Mouse (Mus musculus): ENCODE results near the gene Gpr37l1. TPM values are rescaled to one million over a fixed set of nuclear protein-coding genes. Genes with fewer than 3 reads are reported as not detected.

Gpr37l1 gene
- polyA plus RNA-seq, 1 experiment from 2014 or later: 0.71 TPM

GRCm38 (mm10) chr1:135132473-135132872 lies 35.0 kb downstream of the Gpr37l1 start, which contains the start of gene Ptpn7:
Ptpn7 (plus strand) TSS chr1:135132700.
- H3K36me3 ChIP-seq (ENCODE audit: control insufficient read depth, insufficient read depth, low read length): no peaks in the 10 kb centered on the region
- H3K9ac ChIP-seq (ENCODE audit: low read depth, low read length): peak within 1 kb of the TSS; percentile 10; the same call in 1 of the 2 replicates
- 0 out of 2 replicates have a peak, but pooled peaks cover 7% of the 10 kb centered on the region for H3K4me1 ChIP-seq (ENCODE audit: control insufficient read depth, insufficient read depth, low read length)
- no peak within 1 kb of the TSS for H3K4me3 ChIP-seq (ENCODE audit: low read length)
- ATAC-seq: peak; percentile 59; the same call in 1 of the 2 replicates
- H3K27me3 ChIP-seq (replicated peaks; ENCODE audit: control insufficient read depth, insufficient read depth, low read length): peaks cover 5% of the 10 kb centered on the region; the same call in 1 of the 2 replicates
- peak within 1 kb of the TSS; percentile 13; the same call in 1 of the 2 replicates for H3K27ac ChIP-seq (ENCODE audit: low read length)
- H3K9me3 ChIP-seq (ENCODE audit: control insufficient read depth, low read length): no peaks in the 10 kb centered on the region
- no peak within 1 kb of the TSS for H3K4me2 ChIP-seq (ENCODE audit: low read depth, low read length)
- WGBS: 42% methylated on average over 10 of the region's 10 CpGs

- Histone ChIP-seq H3K9ac (ENCODE audit: low read depth, low read length) (peak overlapping the region; percentile 10; the same call in 1 of the 2 replicates), H3K27ac (ENCODE audit: low read length) (no peak overlapping the region; the same call in 1 of the 2 replicates), H3K9me3 (ENCODE audit: control insufficient read depth, low read length) (no peaks in the 10 kb centered on the region), H3K4me3 (ENCODE audit: low read length) (no peak overlapping the region), H3K4me1 (ENCODE audit: control insufficient read depth, insufficient read depth, low read length) (0 out of 2 replicates have a peak, but pooled peaks cover 7% of the 10 kb centered on the region), H3K4me2 (ENCODE audit: low read depth, low read length) (no peak overlapping the region), H3K36me3 (ENCODE audit: control insufficient read depth, insufficient read depth, low read length) (no peaks in the 10 kb centered on the region), H3K27me3 (replicated peaks; ENCODE audit: control insufficient read depth, insufficient read depth, low read length) (peaks cover 5% of the 10 kb centered on the region; the same call in 1 of the 2 replicates)
- ATAC-seq: no peak
- WGBS: 38% methylated on average over 8 of the region's 8 CpGs
These were observed 35.9 kb downstream of the Gpr37l1 start for GRCm38 (mm10) chr1:135131560-135131959.

GRCm38 (mm10) chr1:135131034-135131433 lies 36.4 kb downstream of the Gpr37l1 start:
- 25% methylated on average over 6 of the region's 6 CpGs for whole genome bisulfite sequencing
- H3K27me3 ChIP-seq (replicated peaks; ENCODE audit: control insufficient read depth, insufficient read depth, low read length): peaks cover 5% of the 10 kb centered on the region; the same call in 1 of the 2 replicates
- 0 out of 2 replicates have a peak, but pooled peaks cover 7% of the 10 kb centered on the region for H3K4me1 ChIP-seq (ENCODE audit: control insufficient read depth, insufficient read depth, low read length)
- no peak overlapping the region for H3K4me3 ChIP-seq (ENCODE audit: low read length)
- no peak for ATAC-seq
- no peak overlapping the region for H3K4me2 ChIP-seq (ENCODE audit: low read depth, low read length)
- 0 out of 2 replicates have a peak overlapping the region, but pooled peaks have one; percentile 10 for H3K9ac ChIP-seq (ENCODE audit: low read depth, low read length)
- no peaks in the 10 kb centered on the region for H3K36me3 ChIP-seq (ENCODE audit: control insufficient read depth, insufficient read depth, low read length)
- no peak overlapping the region; the same call in 1 of the 2 replicates for H3K27ac ChIP-seq (ENCODE audit: low read length)
- no peaks in the 10 kb centered on the region for H3K9me3 ChIP-seq (ENCODE audit: control insufficient read depth, low read length)

- WGBS: 56% methylated on average over 2 of the region's 2 CpGs
- no peak overlapping the region for H3K9ac ChIP-seq (ENCODE audit: low read depth, low read length)
- no peak overlapping the region for H3K27ac ChIP-seq (ENCODE audit: low read length)
- H3K4me2 ChIP-seq (ENCODE audit: low read depth, low read length): no peak overlapping the region
- no peak overlapping the region for H3K4me3 ChIP-seq (ENCODE audit: low read length)
- H3K36me3 ChIP-seq (ENCODE audit: control insufficient read depth, insufficient read depth, low read length): no peaks in the 10 kb centered on the region
- 0 out of 2 replicates have a peak, but pooled peaks cover 7% of the 10 kb centered on the region for H3K4me1 ChIP-seq (ENCODE audit: control insufficient read depth, insufficient read depth, low read length)
- H3K9me3 ChIP-seq (ENCODE audit: control insufficient read depth, low read length): no peaks in the 10 kb centered on the region
- H3K27me3 ChIP-seq (replicated peaks; ENCODE audit: control insufficient read depth, insufficient read depth, low read length): peaks cover 5% of the 10 kb centered on the region; the same call in 1 of the 2 replicates
- no peak for ATAC-seq
These were observed 37.0 kb downstream of the Gpr37l1 start for GRCm38 (mm10) chr1:135130376-135131018.

- Histone ChIP-seq H3K4me3 (ENCODE audit: low read length) (no peak overlapping the region), H3K9ac (ENCODE audit: low read depth, low read length) (no peak overlapping the region), H3K4me1 (ENCODE audit: control insufficient read depth, insufficient read depth, low read length) (0 out of 2 replicates have a peak, but pooled peaks cover 7% of the 10 kb centered on the region), H3K9me3 (ENCODE audit: control insufficient read depth, low read length) (no peaks in the 10 kb centered on the region), H3K4me2 (ENCODE audit: low read depth, low read length) (no peak overlapping the region), H3K36me3 (ENCODE audit: control insufficient read depth, insufficient read depth, low read length) (no peaks in the 10 kb centered on the region), H3K27me3 (replicated peaks; ENCODE audit: control insufficient read depth, insufficient read depth, low read length) (peaks cover 5% of the 10 kb centered on the region; the same call in 1 of the 2 replicates), H3K27ac (ENCODE audit: low read length) (no peak overlapping the region)
- WGBS: 79% methylated on average over 9 of the region's 9 CpGs
- no peak for ATAC-seq
These were observed 37.8 kb downstream of the Gpr37l1 start for GRCm38 (mm10) chr1:135129543-135130183.

- H3K4me3 ChIP-seq (ENCODE audit: low read length): no peak overlapping the region
- 0 out of 2 replicates have a peak, but pooled peaks cover 7% of the 10 kb centered on the region for H3K4me1 ChIP-seq (ENCODE audit: control insufficient read depth, insufficient read depth, low read length)
- WGBS: 30% methylated on average over 9 of the region's 9 CpGs
- no peak overlapping the region for H3K4me2 ChIP-seq (ENCODE audit: low read depth, low read length)
- H3K9ac ChIP-seq (ENCODE audit: low read depth, low read length): no peak overlapping the region
- no peak for ATAC-seq
- H3K27ac ChIP-seq (ENCODE audit: low read length): no peak overlapping the region
- no peaks in the 10 kb centered on the region for H3K36me3 ChIP-seq (ENCODE audit: control insufficient read depth, insufficient read depth, low read length)
- no peaks in the 10 kb centered on the region for H3K9me3 ChIP-seq (ENCODE audit: control insufficient read depth, low read length)
- H3K27me3 ChIP-seq (replicated peaks; ENCODE audit: control insufficient read depth, insufficient read depth, low read length): peaks cover 5% of the 10 kb centered on the region; the same call in 1 of the 2 replicates
These were observed 38.5 kb downstream of the Gpr37l1 start for GRCm38 (mm10) chr1:135128986-135129385.

GRCm38 (mm10) chr1:135128011-135128441 lies 39.5 kb downstream of the Gpr37l1 start:
- Histone ChIP-seq H3K27me3 (replicated peaks; ENCODE audit: control insufficient read depth, insufficient read depth, low read length) (peaks cover 5% of the 10 kb centered on the region; the same call in 1 of the 2 replicates), H3K4me2 (ENCODE audit: low read depth, low read length) (no peak overlapping the region), H3K36me3 (ENCODE audit: control insufficient read depth, insufficient read depth, low read length) (no peaks in the 10 kb centered on the region), H3K4me1 (ENCODE audit: control insufficient read depth, insufficient read depth, low read length) (0 out of 2 replicates have a peak, but pooled peaks cover 7% of the 10 kb centered on the region), H3K9me3 (ENCODE audit: control insufficient read depth, low read length) (no peaks in the 10 kb centered on the region), H3K9ac (ENCODE audit: low read depth, low read length) (no peak overlapping the region), H3K4me3 (ENCODE audit: low read length) (no peak overlapping the region), H3K27ac (ENCODE audit: low read length) (no peak overlapping the region)
- ATAC-seq: no peak
- 46% methylated on average over 6 of the region's 6 CpGs for WGBS

- H3K27me3 ChIP-seq (replicated peaks; ENCODE audit: control insufficient read depth, insufficient read depth, low read length): peaks cover 5% of the 10 kb centered on the region; the same call in 1 of the 2 replicates
- H3K4me2 ChIP-seq (ENCODE audit: low read depth, low read length): no peak overlapping the region
- H3K36me3 ChIP-seq (ENCODE audit: control insufficient read depth, insufficient read depth, low read length): no peaks in the 10 kb centered on the region
- H3K27ac ChIP-seq (ENCODE audit: low read length): peak overlapping the region; percentile 8
- 44% methylated on average over 4 of the region's 4 CpGs for WGBS
- ATAC-seq: no peak
- no peak overlapping the region for H3K4me3 ChIP-seq (ENCODE audit: low read length)
- 0 out of 2 replicates have a peak, but pooled peaks cover 5% of the 10 kb centered on the region for H3K4me1 ChIP-seq (ENCODE audit: control insufficient read depth, insufficient read depth, low read length)
- H3K9me3 ChIP-seq (ENCODE audit: control insufficient read depth, low read length): no peaks in the 10 kb centered on the region
- H3K9ac ChIP-seq (ENCODE audit: low read depth, low read length): no peak overlapping the region
These were observed 40.9 kb downstream of the Gpr37l1 start for GRCm38 (mm10) chr1:135126443-135127027.

GRCm38 (mm10) chr1:135125990-135126389 lies 41.5 kb downstream of the Gpr37l1 start:
- no peak overlapping the region for H3K4me2 ChIP-seq (ENCODE audit: low read depth, low read length)
- no peaks in the 10 kb centered on the region for H3K36me3 ChIP-seq (ENCODE audit: control insufficient read depth, insufficient read depth, low read length)
- 54% methylated on average over 8 of the region's 8 CpGs for WGBS
- no peak overlapping the region for H3K27ac ChIP-seq (ENCODE audit: low read length)
- no peak overlapping the region for H3K4me3 ChIP-seq (ENCODE audit: low read length)
- no peaks in the 10 kb centered on the region for H3K4me1 ChIP-seq (ENCODE audit: control insufficient read depth, insufficient read depth, low read length)
- peaks cover 5% of the 10 kb centered on the region; the same call in 1 of the 2 replicates for H3K27me3 ChIP-seq (replicated peaks; ENCODE audit: control insufficient read depth, insufficient read depth, low read length)
- H3K9me3 ChIP-seq (ENCODE audit: control insufficient read depth, low read length): no peaks in the 10 kb centered on the region
- ATAC-seq: no peak
- no peak overlapping the region for H3K9ac ChIP-seq (ENCODE audit: low read depth, low read length)
